8 mouse cellular contexts compared by ENCODE assay signal in genomic region chr12:101028954-101029731, GRCm38 (mm10). TPM values are rescaled to one million over a fixed set of nuclear protein-coding genes. Genes with fewer than 3 reads are reported as not detected.
A peak's percentile ranks its signal among the peaks of the same experiment; 100 is the strongest.
DNase-seq lines count a peak whose midpoint lies in the region; ATAC-seq and TF ChIP-seq lines count a peak whose summit lies in the region.

Gene Ccdc88c (minus strand): TSS chr12:101029056.

- H3K4me1 ChIP-seq in embryonic fibroblast, embryonic 13.5 days (ENCODE audit: control insufficient read depth, insufficient read depth, low read length): peaks cover 6% of the 10 kb centered on the region; the same call in 1 of the 2 replicates
- peaks cover 29% of the 10 kb centered on the region; the same call in 1 of the 2 replicates for H3K4me1 ChIP-seq in heart, embryonic 10.5 days
- H3K4me1 ChIP-seq in kidney, embryonic 14.5 days (ENCODE audit: control insufficient read depth, insufficient read depth, low read length): peaks cover 24% of the 10 kb centered on the region
- peaks cover 30% of the 10 kb centered on the region for H3K4me1 ChIP-seq in limb, embryonic 15.5 days
- H3K4me1 ChIP-seq in midbrain, postnatal 0 days (ENCODE audit: insufficient read depth, low read length): peaks cover 10% of the 10 kb centered on the region; the same call in 1 of the 2 replicates

- peak; percentile 88 for TF ChIP-seq CTCF in embryonic fibroblast, embryonic 13.5 days (IDR thresholded peaks at IDR 0.05; ENCODE audit: borderline replicate concordance, insufficient read depth, low read length)
- peak; percentile 78 for TF ChIP-seq CTCF in midbrain, postnatal 0 days (IDR thresholded peaks at IDR 0.05)

- ATAC-seq in kidney, embryonic 14.5 days (ENCODE audit: low FRiP score, low TSS enrichment): peak; percentile 92
- ATAC-seq in limb, embryonic 15.5 days (ENCODE audit: insufficient number of reproducible peaks, low FRiP score, low TSS enrichment, low read depth): peak; percentile 81
- peak; percentile 89 for ATAC-seq in midbrain, postnatal 0 days (ENCODE audit: low FRiP score)

- WGBS in heart, embryonic 10.5 days: under 1% methylated on average over 44 of the region's 56 CpGs
- WGBS in kidney, embryonic 14.5 days: under 1% methylated on average over 30 of the region's 56 CpGs
- under 1% methylated on average over 45 of the region's 56 CpGs for WGBS in limb, embryonic 15.5 days
- WGBS in midbrain, postnatal 0 days: 0% methylated on average over 44 of the region's 56 CpGs

- TF ChIP-seq POLR2A in embryonic fibroblast, embryonic 13.5 days (IDR thresholded peaks at IDR 0.05; ENCODE audit: low read depth, low read length): no peak

- H3K4me3 ChIP-seq in embryonic fibroblast, embryonic 13.5 days (ENCODE audit: insufficient read depth, low read length): peak within 1 kb of the TSS; percentile 51
- H3K4me3 ChIP-seq in heart, embryonic 10.5 days: peak within 1 kb of the TSS; percentile 79
- H3K4me3 ChIP-seq in kidney, embryonic 14.5 days (ENCODE audit: low read length): peak within 1 kb of the TSS; percentile 77
- H3K4me3 ChIP-seq in limb, embryonic 15.5 days: peak within 1 kb of the TSS; percentile 67
- H3K4me3 ChIP-seq in midbrain, postnatal 0 days (ENCODE audit: low read depth, low read length): peak within 1 kb of the TSS; percentile 82

- H3K9ac ChIP-seq in kidney, embryonic 14.5 days (ENCODE audit: low read depth, low read length): peak within 1 kb of the TSS; percentile 80
- H3K9ac ChIP-seq in limb, embryonic 15.5 days: peak within 1 kb of the TSS; percentile 44
- peak within 1 kb of the TSS; percentile 74 for H3K9ac ChIP-seq in midbrain, postnatal 0 days (replicated peaks; ENCODE audit: low read length, poor library complexity, severe bottlenecking)

- H3K27ac ChIP-seq in embryonic fibroblast, embryonic 13.5 days (ENCODE audit: insufficient read depth, low read length): no peak within 1 kb of the TSS
- H3K27ac ChIP-seq in heart, embryonic 10.5 days: peak within 1 kb of the TSS; percentile 90
- H3K27ac ChIP-seq in kidney, embryonic 14.5 days (ENCODE audit: low read depth, low read length): peak within 1 kb of the TSS; percentile 88
- peak within 1 kb of the TSS; percentile 61 for H3K27ac ChIP-seq in limb, embryonic 15.5 days
- peak within 1 kb of the TSS; percentile 77 for H3K27ac ChIP-seq in midbrain, postnatal 0 days (ENCODE audit: low read depth, low read length)

- peaks cover 64% of the 10 kb centered on the region for H3K27me3 ChIP-seq in heart, embryonic 10.5 days (ENCODE audit: insufficient read depth, poor library complexity, severe bottlenecking)
- 0 out of 2 replicates have a peak, but pooled peaks cover 4% of the 10 kb centered on the region for H3K27me3 ChIP-seq in kidney, embryonic 14.5 days (ENCODE audit: control insufficient read depth, insufficient read depth, low read length)
- H3K27me3 ChIP-seq in limb, embryonic 15.5 days: peaks cover 19% of the 10 kb centered on the region
- H3K27me3 ChIP-seq in midbrain, postnatal 0 days (ENCODE audit: insufficient read depth, low read length): no peaks in the 10 kb centered on the region

- H3K4me2 ChIP-seq in kidney, embryonic 14.5 days (replicated peaks; ENCODE audit: low read depth, low read length): peak within 1 kb of the TSS; percentile 91
- H3K4me2 ChIP-seq in limb, embryonic 15.5 days: peak within 1 kb of the TSS; percentile 99
- peak within 1 kb of the TSS; percentile 85 for H3K4me2 ChIP-seq in midbrain, postnatal 0 days (ENCODE audit: low read depth, low read length, poor library complexity, severe bottlenecking)

- H3K9me3 ChIP-seq in heart, embryonic 10.5 days: no peaks in the 10 kb centered on the region
- H3K9me3 ChIP-seq in kidney, embryonic 14.5 days (ENCODE audit: control insufficient read depth, low read length): no peaks in the 10 kb centered on the region
- no peaks in the 10 kb centered on the region for H3K9me3 ChIP-seq in limb, embryonic 15.5 days
- H3K9me3 ChIP-seq in midbrain, postnatal 0 days (ENCODE audit: low read length): no peaks in the 10 kb centered on the region

- H3K36me3 ChIP-seq in heart, embryonic 10.5 days: no peaks in the 10 kb centered on the region
- no peaks in the 10 kb centered on the region for H3K36me3 ChIP-seq in kidney, embryonic 14.5 days (ENCODE audit: control insufficient read depth, insufficient read depth, low read length)
- no peaks in the 10 kb centered on the region for H3K36me3 ChIP-seq in limb, embryonic 15.5 days
- H3K36me3 ChIP-seq in midbrain, postnatal 0 days (ENCODE audit: insufficient read depth, low read length): no peaks in the 10 kb centered on the region

- peak; percentile 97 for DNase-seq in CD4-positive, CD25-positive, alpha-beta regulatory T cell, adult 2 months (ENCODE audit: low read depth, low spot score)
- DNase-seq in brain, adult 2 months (ENCODE audit: low read depth, low spot score): peak; percentile 87
- peak; percentile 93 for DNase-seq in heart, embryonic 10.5 days (ENCODE audit: low spot score)
- peak; percentile 95 for DNase-seq in midbrain, postnatal 0 days (ENCODE audit: low spot score)
- DNase-seq in spleen, postnatal 36 days (ENCODE audit: low spot score in 2 of 2): peak; percentile 93 to 95

RNA-seq across cellular contexts. Expression of gene Ccdc88c, which starts in this region (rescaled TPM):
- polyA plus RNA-seq in embryonic fibroblast, embryonic 13.5 days (2011; ENCODE audit: insufficient read length, low read depth, missing spikeins): 1.6 and 2.2 TPM in 2 replicates
- 2.3 and 4.4 TPM in 2 replicates for polyA plus RNA-seq in heart, embryonic 10.5 days (2016; fragmentation: Nextera tagmentation; extraction: Ambion mirVana)
- 10.4 and 15.3 TPM in 2 replicates for polyA plus RNA-seq in kidney, embryonic 14.5 days (2014; fragmentation: Nextera tagmentation; extraction: Ambion mirVana)
- polyA plus RNA-seq in limb, embryonic 15.5 days (2015; fragmentation: Nextera tagmentation; extraction: Ambion mirVana): 3.7 and 5.2 TPM in 2 replicates
- total RNA-seq in midbrain, postnatal 0 days (2014; rRNA removed): 24.8 and 25.2 TPM in 2 replicates
- polyA plus RNA-seq in midbrain, postnatal 0 days (2015; fragmentation: Nextera tagmentation; extraction: Ambion mirVana): 12.0 and 12.6 TPM in 2 replicates
